Mouse (Mus musculus): ENCODE data around the gene Lyg2.

DNA sequence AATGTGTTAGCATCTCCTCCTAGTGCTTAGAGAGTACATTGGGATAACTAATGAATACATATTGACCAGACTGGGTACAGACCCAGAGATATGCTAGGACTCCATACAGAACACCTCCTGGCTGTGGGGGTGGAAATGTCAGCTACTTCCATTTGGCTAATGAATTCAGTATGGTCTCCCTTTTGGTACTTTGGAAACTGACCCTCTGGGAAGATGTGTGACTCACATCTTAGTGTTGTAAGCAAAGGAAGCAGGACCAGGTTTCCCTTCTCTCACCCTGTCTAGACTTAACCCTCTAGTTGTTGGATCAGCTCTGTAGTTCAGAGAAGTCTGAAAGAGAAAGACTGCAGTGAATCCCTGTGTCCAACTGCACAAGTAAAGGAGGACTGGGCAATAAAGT is 21.7 kb downstream of the Lyg2 start:
- TF ChIP-seq CTCF (IDR thresholded peaks at IDR 0.05; ENCODE audit: control insufficient read depth, insufficient read depth, insufficient replicate concordance, low read depth, low read length) = no peak
- TF ChIP-seq POLR2A (IDR thresholded peaks at IDR 0.05; ENCODE audit: control insufficient read depth, low read depth, low read length) = no peak

Data from testis, adult 2 months (tissue).